Mouse (Mus musculus) forebrain, embryonic 12.5 days (tissue): Measurements from ENCODE around the gene Kctd2. TPM values are rescaled to one million over a fixed set of nuclear protein-coding genes. Genes with fewer than 3 reads are reported as not detected.

Source experiments
- ATAC-seq: fragments of 200-750 bp; cut with Nextera tagmentation; 2 replicates; pipeline ENCODE4 v1.8.0; 2017; ENCODE audit warnings: moderate TSS enrichment; ENCODE audit not compliant: low FRiP score
- H3K27ac ChIP-seq: fragments of 300-500 bp; sonication (generic); 2 replicates; pipeline ENCODE4 v1.5.1; 2016; ENCODE audit warnings: mild to moderate bottlenecking
- H3K27me3 ChIP-seq: fragments of 300-500 bp; sonication (generic); 2 replicates; pipeline ENCODE4 v1.6.1; 2016; ENCODE audit warnings: mild to moderate bottlenecking
- H3K36me3 ChIP-seq: fragments of 300-500 bp; sonication (generic); replicated peaks from 2 replicates; pipeline ENCODE4 v1.6.1; 2016; ENCODE audit warnings: mild to moderate bottlenecking
- H3K4me1 ChIP-seq: fragments of 300-500 bp; sonication (generic); 2 replicates; pipeline ENCODE4 v1.6.1; 2016
- H3K4me2 ChIP-seq: fragments of 300-500 bp; sonication (generic); 2 replicates; pipeline ENCODE4 v1.6.1; 2016; ENCODE audit warnings: mild to moderate bottlenecking, moderate library complexity
- H3K4me3 ChIP-seq: fragments of 300-500 bp; sonication (generic); replicated peaks from 2 replicates; pipeline ENCODE4 v1.5.1; 2016; ENCODE audit warnings: mild to moderate bottlenecking
- H3K9ac ChIP-seq: fragments of 300-500 bp; sonication (generic); 2 replicates; pipeline ENCODE4 v1.6.1; 2016; ENCODE audit warnings: mild to moderate bottlenecking
- H3K9me3 ChIP-seq: fragments of 300-500 bp; sonication (generic); 2 replicates; pipeline ENCODE4 v1.6.1; 2016
- WGBS: fragments of 180-500 bp; shearing (Covaris S2); methylation state at CpG from one replicate; pipeline ENCODE4 v1.1.7; 2016; 5-methylcytosine and 5-hydroxymethylcytosine counted together
- polyA plus RNA-seq: library from polyadenylated mRNA; unstranded; fragments of >200 nt; fragmentation: Nextera tagmentation; extraction: Ambion mirVana; gene quantifications from 2 replicates; pipeline ENCODE4 v1.2.1, GENCODE M21; 2016

Gene Kctd2
- polyA plus RNA-seq, 1 experiment from 2014 or later = 29.8 TPM

DNA sequence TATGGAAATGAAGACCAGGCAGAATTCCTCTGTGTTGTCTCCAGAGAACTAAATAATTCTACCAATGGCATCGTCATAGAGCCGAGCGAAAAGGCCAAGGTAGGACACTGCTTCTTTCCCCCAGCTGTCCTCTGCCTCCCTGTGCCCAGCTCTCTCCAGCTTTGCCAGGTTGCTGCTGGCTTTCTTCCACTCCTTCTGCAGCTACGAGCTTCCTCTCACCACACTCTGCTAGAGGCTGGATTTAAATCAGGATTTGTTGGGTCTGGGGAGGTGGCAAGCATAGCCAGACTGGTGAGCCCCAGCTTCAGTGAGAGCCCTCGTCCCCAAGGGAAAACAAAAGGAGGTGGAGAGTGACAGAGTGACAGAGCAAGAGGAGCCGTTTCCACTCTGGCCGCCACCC is 9.4 kb downstream of the Kctd2 start:
- H3K4me2 ChIP-seq = no peak overlapping the region
- H3K9me3 ChIP-seq = no peaks in the 10 kb centered on the region
- no peak overlapping the region for H3K4me3 ChIP-seq
- H3K36me3 ChIP-seq = peaks cover 78% of the 10 kb centered on the region
- no peak overlapping the region for H3K9ac ChIP-seq
- H3K27ac ChIP-seq = no peak overlapping the region
- 92% methylated on average over 7 of the region's 7 CpGs for WGBS
- peaks cover 12% of the 10 kb centered on the region for H3K4me1 ChIP-seq
- no peaks in the 10 kb centered on the region for H3K27me3 ChIP-seq
- no peak for ATAC-seq

DNA sequence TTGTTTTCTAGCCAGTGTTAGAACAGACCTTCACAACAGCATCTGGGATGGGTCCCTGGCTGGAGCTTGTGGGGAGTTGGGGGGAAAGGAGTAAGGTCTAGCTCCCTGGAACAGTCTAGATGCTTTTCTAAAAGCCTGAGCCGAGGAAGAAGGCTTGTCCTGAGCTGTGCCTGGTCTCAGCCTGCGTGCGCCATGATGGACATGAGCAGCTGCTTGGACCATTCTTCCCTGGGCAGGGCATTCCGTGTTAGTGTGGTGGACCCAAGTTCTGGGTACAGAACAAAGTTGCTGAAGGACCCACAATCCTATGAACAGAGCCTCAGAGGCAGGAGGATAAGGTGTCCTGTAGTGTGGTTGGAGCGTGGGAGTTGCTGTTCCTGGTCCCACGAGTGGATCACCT is 10.6 kb downstream of the Kctd2 start:
- peaks cover 67% of the 10 kb centered on the region for H3K36me3 ChIP-seq
- no peak overlapping the region for H3K9ac ChIP-seq
- H3K4me2 ChIP-seq = no peak overlapping the region
- no peak for ATAC-seq
- WGBS = 96% methylated on average over 6 of the region's 6 CpGs
- no peak overlapping the region for H3K4me3 ChIP-seq
- H3K4me1 ChIP-seq = peaks cover 15% of the 10 kb centered on the region
- no peak overlapping the region for H3K27ac ChIP-seq
- peaks cover 8% of the 10 kb centered on the region; the same call in 1 of the 2 replicates for H3K27me3 ChIP-seq
- no peaks in the 10 kb centered on the region for H3K9me3 ChIP-seq

GRCm38 (mm10) chr11:115432814-115433213 is 12.9 kb downstream of the Kctd2 start:
- peaks cover 49% of the 10 kb centered on the region for H3K36me3 ChIP-seq
- peaks cover 8% of the 10 kb centered on the region; the same call in 1 of the 2 replicates for H3K27me3 ChIP-seq
- no peaks in the 10 kb centered on the region for H3K9me3 ChIP-seq
- H3K4me1 ChIP-seq = peaks cover 18% of the 10 kb centered on the region
- no peak for ATAC-seq
- no peak overlapping the region for H3K4me3 ChIP-seq
- H3K4me2 ChIP-seq = no peak overlapping the region
- no peak overlapping the region for H3K9ac ChIP-seq
- no peak overlapping the region for H3K27ac ChIP-seq
- WGBS = 81% methylated on average over 4 of the region's 4 CpGs

GRCm38 (mm10) chr11:115433342-115433741 is 13.4 kb downstream of the Kctd2 start:
- peaks cover 48% of the 10 kb centered on the region for H3K36me3 ChIP-seq
- H3K27ac ChIP-seq = no peak overlapping the region
- no peak overlapping the region for H3K4me3 ChIP-seq
- 82% methylated on average over 6 of the region's 6 CpGs for WGBS
- H3K4me2 ChIP-seq = no peak overlapping the region
- H3K27me3 ChIP-seq = peaks cover 8% of the 10 kb centered on the region; the same call in 1 of the 2 replicates
- peaks cover 12% of the 10 kb centered on the region for H3K4me1 ChIP-seq
- no peak overlapping the region for H3K9ac ChIP-seq
- ATAC-seq = no peak
- no peaks in the 10 kb centered on the region for H3K9me3 ChIP-seq

GRCm38 (mm10) chr11:115435596-115436337 is 15.8 kb downstream of the Kctd2 start:
- no peak overlapping the region for H3K27ac ChIP-seq

DNA sequence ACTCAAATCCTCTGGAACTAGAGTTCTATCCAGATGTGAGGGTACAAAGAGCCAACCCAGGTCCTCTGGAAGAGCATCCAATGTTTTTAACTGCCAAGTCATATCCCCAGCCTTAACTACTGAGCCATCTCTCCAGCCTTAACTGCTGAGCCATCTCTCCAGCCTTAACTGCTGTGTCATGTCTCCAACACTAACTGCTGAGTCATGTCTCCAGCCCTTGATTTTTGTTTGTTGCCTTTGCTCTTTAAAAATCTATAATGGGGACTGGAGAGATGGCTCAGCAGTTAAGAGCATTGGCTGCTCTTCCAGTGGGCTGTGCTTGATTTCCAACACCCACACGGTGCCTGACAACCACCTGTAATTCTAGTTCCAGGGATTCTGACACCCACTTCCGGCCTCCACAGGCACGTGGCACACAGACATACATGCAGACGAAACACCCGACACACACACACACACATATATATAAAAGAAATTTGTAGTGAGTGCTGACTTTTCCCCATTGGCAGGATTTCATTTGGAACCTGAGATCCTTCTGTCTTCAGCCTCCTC is 17.7 kb downstream of the Kctd2 start:
- H3K27ac ChIP-seq = no peak overlapping the region
- H3K4me1 ChIP-seq = peaks cover 12% of the 10 kb centered on the region
- H3K4me2 ChIP-seq = no peak overlapping the region
- H3K9me3 ChIP-seq = no peaks in the 10 kb centered on the region
- H3K27me3 ChIP-seq = peaks cover 8% of the 10 kb centered on the region; the same call in 1 of the 2 replicates
- ATAC-seq = no peak
- WGBS = 85% methylated on average over 5 of the region's 5 CpGs
- H3K36me3 ChIP-seq = peaks cover 5% of the 10 kb centered on the region; the same call in 1 of the 2 replicates
- H3K9ac ChIP-seq = no peak overlapping the region
- H3K4me3 ChIP-seq = no peak overlapping the region

More at GRCm38 (mm10) chr11:115435596-115436337, 15.8 kb downstream of the Kctd2 start:
- H3K9ac ChIP-seq = peak overlapping the region; percentile 48
- peak; percentile 58; the same call in 1 of the 2 replicates for ATAC-seq
- H3K9me3 ChIP-seq = no peaks in the 10 kb centered on the region
- H3K36me3 ChIP-seq = peaks cover 24% of the 10 kb centered on the region
- H3K27me3 ChIP-seq = peaks cover 8% of the 10 kb centered on the region; the same call in 1 of the 2 replicates
- WGBS = 6% methylated on average over 31 of the region's 31 CpGs
- peak overlapping the region; percentile 53 for H3K4me2 ChIP-seq
- peak overlapping the region; percentile 25 for H3K4me3 ChIP-seq
- peaks cover 12% of the 10 kb centered on the region for H3K4me1 ChIP-seq

DNA sequence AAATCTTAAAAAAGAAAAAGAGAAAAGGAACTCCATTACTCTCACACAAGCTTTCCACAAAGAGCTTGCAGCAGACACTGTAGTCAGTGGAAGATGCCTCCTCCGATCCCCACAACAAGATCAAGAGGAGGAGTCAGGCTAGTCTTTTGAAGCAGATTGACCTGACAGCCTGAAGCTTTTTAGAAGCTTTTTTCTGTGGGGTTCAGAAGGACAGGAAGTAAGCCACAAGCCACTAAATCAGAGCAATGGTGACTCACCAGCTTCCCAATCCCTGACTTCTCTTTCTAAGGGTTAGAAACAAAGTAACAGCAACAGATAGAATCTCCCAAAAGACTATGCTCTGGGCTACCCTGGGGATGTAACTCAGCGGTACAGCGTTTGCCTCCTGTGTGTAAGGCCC is 19.4 kb downstream of the Kctd2 start:
- no peak overlapping the region for H3K4me2 ChIP-seq
- no peak overlapping the region for H3K27ac ChIP-seq
- H3K4me3 ChIP-seq = no peak overlapping the region
- H3K4me1 ChIP-seq = peaks cover 12% of the 10 kb centered on the region
- 86% methylated on average over 3 of the region's 3 CpGs for WGBS
- no peak for ATAC-seq
- no peak overlapping the region for H3K9ac ChIP-seq
- no peaks in the 10 kb centered on the region for H3K9me3 ChIP-seq
- peaks cover 8% of the 10 kb centered on the region; the same call in 1 of the 2 replicates for H3K27me3 ChIP-seq
- H3K36me3 ChIP-seq = no peaks in the 10 kb centered on the region

DNA sequence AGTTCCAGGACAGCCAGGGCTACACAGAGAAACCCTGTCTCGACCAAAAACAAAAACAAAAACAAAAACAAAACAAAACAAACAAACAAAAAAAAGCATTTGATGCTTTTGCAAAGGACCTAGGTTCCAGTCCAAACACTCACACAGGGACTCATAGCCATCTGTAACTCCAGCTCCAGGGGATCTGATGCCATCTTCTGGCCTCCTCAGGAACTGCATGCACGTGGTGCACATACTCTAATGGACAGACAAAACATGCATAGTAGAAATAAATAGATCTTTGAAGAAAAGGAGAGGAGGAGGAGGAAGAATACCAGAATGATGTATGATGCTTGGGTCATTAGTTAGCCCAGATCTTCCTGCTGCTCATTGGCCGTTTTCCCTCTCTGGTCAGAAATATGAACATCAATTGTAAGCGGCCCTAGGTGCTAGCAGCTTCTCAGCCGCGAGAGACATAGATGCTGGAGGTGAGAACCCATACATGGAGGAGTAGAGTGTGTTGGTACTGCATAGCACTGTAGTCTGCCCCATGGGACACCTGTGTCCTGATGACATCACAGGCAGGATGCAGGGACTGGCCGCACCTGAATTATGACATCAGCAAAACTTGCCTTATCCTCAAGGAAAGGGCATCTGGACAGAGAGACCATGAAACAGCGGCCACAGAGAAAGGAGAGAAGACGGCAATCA is 20.1 kb downstream of the Kctd2 start, which contains the start of gene Trim80:
TSS of gene Trim80 (plus strand) at position 640 of the 690 bp plus-strand sequence.
- ATAC-seq = no peak
- no peak within 1 kb of the TSS for H3K9ac ChIP-seq
- no peaks in the 10 kb centered on the region for H3K9me3 ChIP-seq
- peaks cover 12% of the 10 kb centered on the region for H3K4me1 ChIP-seq
- H3K4me3 ChIP-seq = no peak within 1 kb of the TSS
- WGBS = 92% methylated on average over 9 of the region's 9 CpGs
- no peaks in the 10 kb centered on the region for H3K36me3 ChIP-seq
- no peak within 1 kb of the TSS for H3K27ac ChIP-seq
- H3K4me2 ChIP-seq = no peak within 1 kb of the TSS
- H3K27me3 ChIP-seq = peaks cover 6% of the 10 kb centered on the region; the same call in 1 of the 2 replicates

DNA sequence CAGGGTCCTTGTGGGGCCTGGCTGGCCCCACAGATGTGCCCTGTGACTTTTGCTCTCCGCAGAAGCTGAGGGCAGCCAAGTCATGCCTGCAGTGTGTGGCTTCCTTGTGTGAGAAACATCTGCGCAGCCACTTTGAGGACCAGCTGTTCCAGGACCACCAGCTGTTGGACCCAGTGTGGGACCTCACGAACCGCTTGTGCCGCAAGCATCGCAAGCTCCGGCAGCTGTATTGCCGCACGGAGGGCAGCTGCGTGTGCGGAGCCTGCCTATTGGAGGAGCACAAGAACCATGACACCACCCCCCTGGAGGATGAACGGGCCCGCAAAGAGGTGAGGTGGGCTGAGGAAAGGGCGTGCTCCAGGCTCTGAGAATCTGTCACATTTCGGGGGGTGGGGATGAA is 21.5 kb downstream of the Kctd2 start:
- no peak overlapping the region for H3K9ac ChIP-seq
- H3K4me1 ChIP-seq = peaks cover under 1% of the 10 kb centered on the region; the same call in 1 of the 2 replicates
- H3K4me3 ChIP-seq = no peak overlapping the region
- no peak overlapping the region for H3K27ac ChIP-seq
- no peaks in the 10 kb centered on the region for H3K36me3 ChIP-seq
- no peak overlapping the region for H3K4me2 ChIP-seq
- H3K9me3 ChIP-seq = no peaks in the 10 kb centered on the region
- 50% methylated on average over 15 of the region's 15 CpGs for WGBS
- no peaks in the 10 kb centered on the region for H3K27me3 ChIP-seq
- no peak for ATAC-seq

GRCm38 (mm10) chr11:115446906-115447305 is 27.0 kb downstream of the Kctd2 start:
- H3K36me3 ChIP-seq = no peaks in the 10 kb centered on the region
- no peak overlapping the region for H3K4me3 ChIP-seq
- WGBS = 86% methylated on average over 3 of the region's 3 CpGs
- no peak overlapping the region for H3K9ac ChIP-seq
- peaks cover 3% of the 10 kb centered on the region; the same call in 1 of the 2 replicates for H3K4me1 ChIP-seq
- H3K4me2 ChIP-seq = no peak overlapping the region
- ATAC-seq = no peak
- H3K27ac ChIP-seq = no peak overlapping the region
- H3K9me3 ChIP-seq = no peaks in the 10 kb centered on the region
- no peaks in the 10 kb centered on the region for H3K27me3 ChIP-seq

- Histone ChIP-seq H3K9me3 (no peaks in the 10 kb centered on the region), H3K27me3 (no peaks in the 10 kb centered on the region), H3K4me2 (no peak overlapping the region), H3K27ac (no peak overlapping the region), H3K4me1 (peaks cover 3% of the 10 kb centered on the region; the same call in 1 of the 2 replicates), H3K9ac (no peak overlapping the region), H3K36me3 (no peaks in the 10 kb centered on the region), H3K4me3 (no peak overlapping the region)
- no peak for ATAC-seq
- WGBS = 89% methylated on average over 11 of the region's 11 CpGs
Observed at GRCm38 (mm10) chr11:115447321-115447885, 27.5 kb downstream of the Kctd2 start.

- Histone ChIP-seq H3K4me2 (no peak overlapping the region), H3K9ac (no peak overlapping the region), H3K4me1 (peaks cover 3% of the 10 kb centered on the region; the same call in 1 of the 2 replicates), H3K27me3 (no peaks in the 10 kb centered on the region), H3K9me3 (no peaks in the 10 kb centered on the region), H3K27ac (no peak overlapping the region), H3K4me3 (no peak overlapping the region), H3K36me3 (no peaks in the 10 kb centered on the region)
- WGBS = 86% methylated on average over 16 of the region's 16 CpGs
- ATAC-seq = no peak
Observed at GRCm38 (mm10) chr11:115448075-115448474, 28.1 kb downstream of the Kctd2 start.
